Mouse (Mus musculus) midbrain, embryonic 13.5 days (tissue): ENCODE data around the gene Erp27. TPM values are rescaled to one million over a fixed set of nuclear protein-coding genes. Genes with fewer than 3 reads are reported as not detected.
A peak's percentile ranks its signal among the peaks of the same experiment; 100 is the strongest.

Source experiments
- ATAC-seq: fragments of 200-750 bp; cut with Nextera tagmentation; 2 replicates; pipeline ENCODE4 v1.8.0; 2017; ENCODE audit warnings: mild to moderate bottlenecking, moderate TSS enrichment, moderate library complexity
- H3K27ac ChIP-seq: fragments of 300-500 bp; sonication (generic); 2 replicates; pipeline ENCODE4 v1.5.1; 2015; ENCODE audit warnings: inconsistent platforms, mild to moderate bottlenecking, moderate library complexity
- H3K27me3 ChIP-seq: fragments of 300-500 bp; sonication (generic); 2 replicates; pipeline ENCODE4 v1.6.1; 2015; ENCODE audit warnings: mild to moderate bottlenecking, inconsistent platforms
- H3K36me3 ChIP-seq: fragments of 300-500 bp; sonication (generic); 2 replicates; pipeline ENCODE4 v1.6.1; 2015; ENCODE audit warnings: mild to moderate bottlenecking, inconsistent platforms
- H3K4me1 ChIP-seq: fragments of 300-500 bp; sonication (generic); replicated peaks from 2 replicates; pipeline ENCODE4 v1.6.1; 2015; ENCODE audit warnings: inconsistent platforms
- H3K4me2 ChIP-seq: fragments of 300-500 bp; sonication (generic); replicated peaks from 2 replicates; pipeline ENCODE4 v1.6.1; 2015; ENCODE audit warnings: moderate library complexity, mild to moderate bottlenecking, inconsistent platforms
- H3K4me3 ChIP-seq: fragments of 300-500 bp; sonication (generic); replicated peaks from 2 replicates; pipeline ENCODE4 v1.5.1; 2015; ENCODE audit warnings: mild to moderate bottlenecking, inconsistent platforms
- H3K9ac ChIP-seq: fragments of 300-500 bp; sonication (generic); replicated peaks from 2 replicates; pipeline ENCODE4 v1.6.1; 2015; ENCODE audit warnings: mild to moderate bottlenecking, inconsistent platforms
- H3K9me3 ChIP-seq: fragments of 300-500 bp; sonication (generic); 2 replicates; pipeline ENCODE4 v1.6.1; 2016; ENCODE audit warnings: mild to moderate bottlenecking, inconsistent platforms
- WGBS: fragments of 180-500 bp; shearing (Covaris S2); methylation state at CpG from one replicate; pipeline ENCODE4 v1.1.7; 2015; 5-methylcytosine and 5-hydroxymethylcytosine counted together
- polyA plus RNA-seq: library from polyadenylated mRNA; unstranded; fragments of >200 nt; fragmentation: Nextera tagmentation; extraction: Ambion mirVana; gene quantifications from 2 replicates; pipeline ENCODE4 v1.2.1, GENCODE M21; 2015

Erp27 gene
- polyA plus RNA-seq, 1 experiment from 2014 or later = not detected

GRCm38 (mm10) chr6:136936361-136936760 is 14.4 kb upstream of the Erp27 start:
- H3K4me3 ChIP-seq = no peak overlapping the region
- 0 out of 2 replicates have a peak, but pooled peaks cover 4% of the 10 kb centered on the region for H3K4me1 ChIP-seq
- no peak overlapping the region for H3K9ac ChIP-seq
- H3K9me3 ChIP-seq = no peaks in the 10 kb centered on the region
- H3K36me3 ChIP-seq = no peaks in the 10 kb centered on the region
- no peak overlapping the region for H3K4me2 ChIP-seq
- no peaks in the 10 kb centered on the region for H3K27me3 ChIP-seq
- H3K27ac ChIP-seq = no peak overlapping the region
- 89% methylated on average over 9 of the region's 9 CpGs for WGBS
- ATAC-seq = no peak

DNA sequence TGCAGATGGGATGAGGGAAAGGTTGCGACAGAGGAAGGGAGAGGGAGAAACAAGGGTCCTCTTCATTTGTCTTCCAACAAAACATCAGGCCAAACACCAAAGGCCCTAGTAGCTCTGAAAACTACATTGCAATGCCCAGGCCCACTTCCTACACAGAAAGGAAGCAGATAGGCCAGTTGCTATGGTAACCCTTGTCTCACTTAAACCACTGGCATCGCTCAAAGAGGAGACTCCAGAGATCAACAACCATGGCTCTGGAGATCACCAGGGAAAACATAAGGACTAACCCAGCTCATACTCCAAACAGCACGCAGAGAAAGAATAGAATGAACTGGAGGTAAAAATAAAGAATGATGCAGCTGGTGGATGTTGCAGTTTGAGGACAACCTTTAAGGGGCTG is 13.3 kb upstream of the Erp27 start:
- WGBS = 59% methylated on average over 3 of the region's 3 CpGs
- no peak overlapping the region for H3K9ac ChIP-seq

GRCm38 (mm10) chr6:136934068-136934467 is 12.1 kb upstream of the Erp27 start:
- Histone ChIP-seq H3K36me3 (no peaks in the 10 kb centered on the region), H3K4me1 (0 out of 2 replicates have a peak, but pooled peaks cover 4% of the 10 kb centered on the region), H3K4me2 (no peak overlapping the region), H3K9ac (no peak overlapping the region), H3K9me3 (no peaks in the 10 kb centered on the region), H3K27me3 (no peaks in the 10 kb centered on the region), H3K4me3 (no peak overlapping the region), H3K27ac (no peak overlapping the region)
- no peak for ATAC-seq
- 67% methylated on average over 7 of the region's 7 CpGs for WGBS

More for the DNA sequence above, 13.3 kb upstream of the Erp27 start:
- H3K36me3 ChIP-seq = no peaks in the 10 kb centered on the region
- no peaks in the 10 kb centered on the region for H3K27me3 ChIP-seq
- 0 out of 2 replicates have a peak, but pooled peaks cover 4% of the 10 kb centered on the region for H3K4me1 ChIP-seq
- H3K9me3 ChIP-seq = no peaks in the 10 kb centered on the region
- no peak overlapping the region for H3K27ac ChIP-seq
- no peak overlapping the region for H3K4me3 ChIP-seq
- H3K4me2 ChIP-seq = no peak overlapping the region
- no peak for ATAC-seq

DNA sequence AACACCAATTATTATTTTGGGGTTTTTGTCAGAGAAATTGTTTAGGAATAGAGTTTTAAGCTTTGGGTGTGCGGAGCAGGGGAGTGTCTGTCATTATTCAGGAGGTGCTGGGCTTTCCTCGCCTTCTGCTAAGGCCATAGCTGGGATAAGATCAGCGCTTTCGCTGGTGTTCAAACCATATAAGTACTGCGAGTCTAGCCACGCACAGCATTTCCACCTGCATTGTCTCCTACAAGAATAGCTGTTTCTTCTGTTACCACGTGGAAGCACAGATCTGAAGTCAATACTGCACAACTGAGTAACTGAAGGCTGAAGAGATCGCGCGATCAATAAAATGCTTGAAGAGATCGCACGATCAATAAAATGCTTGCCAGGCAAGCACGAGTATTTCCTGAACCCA is 9.3 kb upstream of the Erp27 start:
- WGBS = 87% methylated on average over 13 of the region's 13 CpGs
- Histone ChIP-seq H3K36me3 (no peaks in the 10 kb centered on the region), H3K27ac (no peak overlapping the region)

GRCm38 (mm10) chr6:136930677-136931076 is 8.7 kb upstream of the Erp27 start:
- H3K27ac ChIP-seq = no peak overlapping the region
- 0 out of 2 replicates have a peak, but pooled peaks have one; percentile 20 for ATAC-seq
- no peak overlapping the region for H3K9ac ChIP-seq
- no peak overlapping the region for H3K4me2 ChIP-seq
- H3K4me3 ChIP-seq = no peak overlapping the region
- H3K36me3 ChIP-seq = no peaks in the 10 kb centered on the region
- 0 out of 2 replicates have a peak, but pooled peaks cover 4% of the 10 kb centered on the region for H3K4me1 ChIP-seq
- WGBS = 77% methylated on average over 12 of the region's 12 CpGs
- no peaks in the 10 kb centered on the region for H3K27me3 ChIP-seq
- no peaks in the 10 kb centered on the region for H3K9me3 ChIP-seq

More for the DNA sequence above, 9.3 kb upstream of the Erp27 start:
- H3K4me1 ChIP-seq = 0 out of 2 replicates have a peak, but pooled peaks cover 4% of the 10 kb centered on the region
- H3K9me3 ChIP-seq = no peaks in the 10 kb centered on the region
- no peaks in the 10 kb centered on the region for H3K27me3 ChIP-seq
- no peak overlapping the region for H3K4me2 ChIP-seq
- H3K9ac ChIP-seq = no peak overlapping the region
- H3K4me3 ChIP-seq = no peak overlapping the region
- ATAC-seq = no peak

GRCm38 (mm10) chr6:136927626-136928025 is 5.6 kb upstream of the Erp27 start:
- ATAC-seq = no peak
- H3K4me2 ChIP-seq = no peak overlapping the region
- WGBS = 95% methylated on average over 1 of the region's 1 CpGs
- H3K9me3 ChIP-seq = no peaks in the 10 kb centered on the region
- no peaks in the 10 kb centered on the region for H3K36me3 ChIP-seq
- H3K27me3 ChIP-seq = no peaks in the 10 kb centered on the region
- H3K4me3 ChIP-seq = no peak overlapping the region
- H3K27ac ChIP-seq = no peak overlapping the region
- H3K4me1 ChIP-seq = no peaks in the 10 kb centered on the region
- H3K9ac ChIP-seq = no peak overlapping the region

- Histone ChIP-seq H3K27me3 (no peaks in the 10 kb centered on the region), H3K4me3 (no peak overlapping the region), H3K27ac (no peak overlapping the region), H3K4me1 (no peaks in the 10 kb centered on the region), H3K4me2 (no peak overlapping the region), H3K9me3 (no peaks in the 10 kb centered on the region), H3K36me3 (no peaks in the 10 kb centered on the region), H3K9ac (no peak overlapping the region)
- 89% methylated on average over 8 of the region's 8 CpGs for WGBS
- ATAC-seq = no peak
Measured at GRCm38 (mm10) chr6:136925049-136925448, 3.1 kb upstream of the Erp27 start.

DNA sequence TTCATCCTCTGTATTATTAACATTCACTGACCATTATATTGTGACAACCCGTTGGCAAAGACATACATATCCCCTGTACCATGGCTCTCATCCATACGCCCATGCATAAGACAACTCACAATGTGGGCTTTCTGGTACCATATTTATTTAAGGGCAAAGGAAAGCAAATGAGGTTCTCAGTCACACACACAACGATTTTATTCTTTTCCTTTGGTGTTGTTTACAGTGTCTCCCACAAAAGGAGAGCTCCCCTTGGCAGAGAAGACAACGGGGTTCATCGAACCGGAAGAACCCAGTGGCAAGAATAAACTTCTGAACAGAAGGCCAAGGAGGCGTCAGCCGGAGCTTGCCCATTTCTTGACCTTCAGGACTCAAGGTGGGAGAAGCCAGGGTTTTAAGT is 1.6 kb upstream of the Erp27 start, which contains the start of gene Pde6h:
Pde6h (plus strand) TSS at position 301 of the 400 bp plus-strand sequence.
- Histone ChIP-seq H3K36me3 (no peaks in the 10 kb centered on the region), H3K9me3 (no peaks in the 10 kb centered on the region), H3K27ac (no peak within 1 kb of the TSS), H3K9ac (no peak within 1 kb of the TSS), H3K27me3 (no peaks in the 10 kb centered on the region), H3K4me2 (no peak within 1 kb of the TSS), H3K4me1 (no peaks in the 10 kb centered on the region), H3K4me3 (no peak within 1 kb of the TSS)
- 92% methylated on average over 8 of the region's 8 CpGs for WGBS
- ATAC-seq = no peak

DNA sequence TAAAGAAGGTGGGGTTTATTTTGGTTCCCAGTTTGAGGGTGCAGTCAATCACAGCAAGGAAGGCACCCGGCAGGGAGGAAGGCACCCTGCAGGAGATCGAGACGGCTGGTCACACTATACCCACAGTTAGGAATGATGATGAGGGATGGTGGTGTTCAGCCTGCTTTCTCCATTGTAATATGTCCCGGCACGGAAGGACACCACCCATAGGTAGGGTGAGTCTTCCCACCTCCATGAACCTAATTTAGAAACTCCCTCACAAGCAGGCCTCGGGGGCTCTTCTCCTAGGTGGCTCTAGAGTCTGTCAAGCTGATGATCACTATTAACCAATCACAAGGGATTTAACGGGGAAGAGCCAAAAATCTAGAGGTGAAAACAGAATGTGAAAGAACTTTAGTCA is 891 bp upstream of the Erp27 start:
- H3K4me2 ChIP-seq = no peak overlapping the region
- no peaks in the 10 kb centered on the region for H3K4me1 ChIP-seq
- H3K27me3 ChIP-seq = no peaks in the 10 kb centered on the region
- no peak overlapping the region for H3K9ac ChIP-seq
- H3K27ac ChIP-seq = no peak overlapping the region
- no peaks in the 10 kb centered on the region for H3K9me3 ChIP-seq
- ATAC-seq = no peak
- H3K36me3 ChIP-seq = no peaks in the 10 kb centered on the region
- 90% methylated on average over 7 of the region's 7 CpGs for WGBS
- H3K4me3 ChIP-seq = no peak overlapping the region

GRCm38 (mm10) chr6:136921601-136922000 is 379 bp downstream of the Erp27 start:
- no peak overlapping the region for H3K9ac ChIP-seq
- H3K4me3 ChIP-seq = no peak overlapping the region
- no peak overlapping the region for H3K27ac ChIP-seq
- no peak overlapping the region for H3K4me2 ChIP-seq
- no peaks in the 10 kb centered on the region for H3K36me3 ChIP-seq
- no peaks in the 10 kb centered on the region for H3K27me3 ChIP-seq
- H3K4me1 ChIP-seq = no peaks in the 10 kb centered on the region
- no peak for ATAC-seq
- no peaks in the 10 kb centered on the region for H3K9me3 ChIP-seq
- 86% methylated on average over 7 of the region's 7 CpGs for WGBS

- Histone ChIP-seq H3K9ac (no peak overlapping the region), H3K9me3 (no peaks in the 10 kb centered on the region), H3K36me3 (no peaks in the 10 kb centered on the region), H3K4me2 (no peak overlapping the region), H3K4me3 (no peak overlapping the region), H3K27me3 (no peaks in the 10 kb centered on the region), H3K4me1 (no peaks in the 10 kb centered on the region), H3K27ac (no peak overlapping the region)
- 48% methylated on average over 16 of the region's 16 CpGs for WGBS
- 0 out of 2 replicates have a peak, but pooled peaks have one; percentile 55 for ATAC-seq
Measured at GRCm38 (mm10) chr6:136920320-136921257, 1.4 kb downstream of the Erp27 start.

DNA sequence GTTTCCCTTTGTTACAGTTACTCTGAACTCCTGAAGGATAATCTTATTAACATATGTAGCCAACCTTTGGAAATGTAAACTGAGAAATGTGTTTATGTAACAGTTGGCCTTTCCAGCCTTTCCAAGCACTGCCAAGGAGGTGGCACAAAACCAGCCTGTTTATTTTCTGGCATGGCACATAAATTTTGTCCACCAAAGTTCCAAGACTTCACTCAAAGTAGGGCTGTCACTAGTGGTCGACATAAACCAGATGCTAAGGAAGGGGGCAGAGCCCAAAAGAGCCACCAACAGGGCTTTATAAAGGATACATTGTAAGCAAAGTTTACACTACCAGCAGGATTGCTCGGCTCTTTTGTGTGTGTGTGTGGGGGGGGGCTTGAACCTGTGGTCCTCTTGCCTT is 4.1 kb downstream of the Erp27 start:
- no peak overlapping the region for H3K9ac ChIP-seq
- H3K4me1 ChIP-seq = peaks cover 8% of the 10 kb centered on the region; the same call in 1 of the 2 replicates
- H3K9me3 ChIP-seq = no peaks in the 10 kb centered on the region
- ATAC-seq = no peak
- no peaks in the 10 kb centered on the region for H3K36me3 ChIP-seq
- no peak overlapping the region for H3K27ac ChIP-seq
- WGBS = 14% methylated on average over 2 of the region's 2 CpGs
- H3K27me3 ChIP-seq = no peaks in the 10 kb centered on the region
- H3K4me3 ChIP-seq = no peak overlapping the region
- no peak overlapping the region for H3K4me2 ChIP-seq
